Mouse (Mus musculus): ENCODE measurements at regions not wholly inside any gene's neighbourhood (a gene's known extent, or its start where the extent isn't known, plus 50 kb on each side); places are given as distances from the start of the nearest gene placed in this dataset.

DNA sequence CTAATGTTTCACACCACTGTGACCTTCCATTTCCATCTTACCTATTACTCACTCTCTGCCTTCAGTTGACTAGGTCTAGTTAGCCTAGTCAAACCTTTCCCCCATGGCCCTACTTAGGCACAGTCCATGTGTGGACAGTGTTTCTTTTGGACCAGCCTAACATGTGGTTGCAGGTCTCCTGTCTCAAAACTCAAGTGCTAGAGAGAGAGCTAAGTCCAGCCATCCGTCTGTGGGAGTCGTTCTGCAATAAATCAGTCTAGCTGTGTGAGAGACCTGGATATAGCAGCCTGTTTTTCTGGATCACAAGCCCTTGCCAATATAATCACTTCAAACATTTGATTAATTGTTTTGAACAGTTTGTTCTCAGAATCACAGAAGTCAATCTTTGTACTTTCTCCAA is 57.2 kb upstream of the Arhgef26 start:
- whole genome bisulfite sequencing: 91% methylated on average over 2 of the region's 2 CpGs
- Histone ChIP-seq H3K4me1 (no peaks in the 10 kb centered on the region), H3K36me3 (ENCODE audit: poor library complexity, severe bottlenecking) (no peaks in the 10 kb centered on the region), H3K9me3 (replicated peaks) (no peaks in the 10 kb centered on the region), H3K27ac (no peak overlapping the region), H3K4me3 (no peak overlapping the region), H3K27me3 (no peaks in the 10 kb centered on the region), H3K9ac (no peak overlapping the region), H3K4me2 (no peak overlapping the region)
- ATAC-seq: no peak

Measured in forebrain, embryonic 13.5 days (tissue).